Mouse (Mus musculus): ENCODE results near the gene Etnk2. TPM values are rescaled to one million over a fixed set of nuclear protein-coding genes. Genes with fewer than 3 reads are reported as not detected.

The Etnk2 gene
- polyA plus RNA-seq, 1 experiment: 0.93 TPM

DNA sequence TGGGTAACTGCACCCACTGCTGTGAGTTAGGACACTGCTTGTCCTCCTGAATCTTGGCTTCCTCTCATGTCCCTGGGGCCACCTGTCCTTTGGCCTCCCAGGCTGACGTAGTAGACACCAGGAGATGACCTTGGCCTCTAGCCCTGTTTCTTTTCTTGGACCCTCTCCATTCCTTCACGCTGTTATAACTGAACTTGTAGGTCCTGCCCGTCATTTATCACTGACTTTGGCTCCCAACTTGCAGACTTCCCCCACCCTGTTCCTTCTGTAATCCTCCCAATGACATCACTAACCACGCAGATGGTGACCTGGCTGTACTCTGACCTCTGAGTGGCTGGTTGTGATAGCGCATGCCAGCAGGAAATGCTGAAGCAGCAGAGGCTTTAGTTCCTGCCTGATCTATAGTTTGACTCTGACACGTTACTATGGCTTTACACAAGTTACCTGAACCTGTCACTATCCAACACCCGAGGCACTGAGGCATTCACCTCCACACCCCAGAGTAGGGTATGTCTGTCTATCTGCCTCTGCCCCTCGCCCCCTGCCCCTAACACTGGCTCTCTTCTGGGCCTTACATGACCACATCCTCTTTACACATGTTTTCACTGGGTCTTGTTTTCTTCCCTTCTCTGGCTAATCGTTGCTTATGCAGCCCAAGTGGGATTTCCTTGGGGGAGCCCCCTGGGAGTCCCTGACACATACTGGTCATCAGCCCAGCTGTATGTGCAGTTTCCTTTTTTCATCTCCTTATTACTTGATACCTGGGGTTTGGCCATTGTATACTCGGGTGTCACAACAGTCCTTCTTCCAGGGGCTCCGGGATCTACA, 15.5 kb upstream of the Etnk2 start:
- no peak overlapping the region for H3K4me3 ChIP-seq (replicated peaks; ENCODE audit: extremely low read depth, low read depth, low read length)
- DNase-seq: no peak
- 44% methylated on average over 11 of the region's 11 CpGs for WGBS
- no peaks in the 10 kb centered on the region for H3K4me1 ChIP-seq (ENCODE audit: control insufficient read depth, insufficient read depth, low read length)
- TF ChIP-seq POLR2A (IDR thresholded peaks at IDR 0.05; ENCODE audit: borderline replicate concordance, extremely low read depth, low read depth, low read length): no peak
- no peak for TF ChIP-seq CTCF (IDR thresholded peaks at IDR 0.05; ENCODE audit: insufficient read depth, low read length)

- DNase-seq: no peak
- TF ChIP-seq POLR2A (IDR thresholded peaks at IDR 0.05; ENCODE audit: borderline replicate concordance, extremely low read depth, low read depth, low read length) (no peak), CTCF (IDR thresholded peaks at IDR 0.05; ENCODE audit: insufficient read depth, low read length) (no peak)
- Histone ChIP-seq H3K4me3 (replicated peaks; ENCODE audit: extremely low read depth, low read depth, low read length) (no peak within 1 kb of the TSS), H3K4me1 (ENCODE audit: control insufficient read depth, insufficient read depth, low read length) (no peaks in the 10 kb centered on the region)
- WGBS: 95% methylated on average over 1 of the region's 1 CpGs
Measured at GRCm38 (mm10) chr1:133350210-133350609, 13.2 kb upstream of the Etnk2 start, which contains the start of gene Ren1. Gene Ren1, plus strand, starts transcription at chr1:133350510.

DNA sequence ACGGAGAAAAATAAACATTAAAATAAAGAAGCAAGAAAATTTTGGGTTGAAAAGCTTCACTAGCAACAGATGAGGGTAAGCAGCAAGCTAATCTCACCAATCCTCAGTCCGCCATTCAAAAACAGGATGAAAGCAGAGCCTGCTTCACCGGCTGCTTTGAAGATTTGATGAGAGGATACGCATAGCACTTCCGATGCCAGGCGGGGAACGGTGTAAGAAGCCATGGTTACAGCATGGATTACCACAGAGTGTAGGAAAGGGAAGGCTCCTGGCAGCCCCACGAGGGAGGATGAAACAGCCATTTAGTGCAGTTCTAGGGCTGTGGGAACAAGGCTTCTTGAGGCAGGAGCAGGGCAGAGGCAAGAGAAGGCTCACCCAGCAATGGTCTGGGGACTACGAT, 11.6 kb upstream of the Etnk2 start:
- H3K4me1 ChIP-seq (ENCODE audit: control insufficient read depth, insufficient read depth, low read length): no peaks in the 10 kb centered on the region
- TF ChIP-seq CTCF (IDR thresholded peaks at IDR 0.05; ENCODE audit: insufficient read depth, low read length): no peak
- no peak for TF ChIP-seq POLR2A (IDR thresholded peaks at IDR 0.05; ENCODE audit: borderline replicate concordance, extremely low read depth, low read depth, low read length)
- no peak for DNase-seq
- WGBS: 42% methylated on average over 9 of the region's 9 CpGs
- H3K4me3 ChIP-seq (replicated peaks; ENCODE audit: extremely low read depth, low read depth, low read length): no peak overlapping the region

DNA sequence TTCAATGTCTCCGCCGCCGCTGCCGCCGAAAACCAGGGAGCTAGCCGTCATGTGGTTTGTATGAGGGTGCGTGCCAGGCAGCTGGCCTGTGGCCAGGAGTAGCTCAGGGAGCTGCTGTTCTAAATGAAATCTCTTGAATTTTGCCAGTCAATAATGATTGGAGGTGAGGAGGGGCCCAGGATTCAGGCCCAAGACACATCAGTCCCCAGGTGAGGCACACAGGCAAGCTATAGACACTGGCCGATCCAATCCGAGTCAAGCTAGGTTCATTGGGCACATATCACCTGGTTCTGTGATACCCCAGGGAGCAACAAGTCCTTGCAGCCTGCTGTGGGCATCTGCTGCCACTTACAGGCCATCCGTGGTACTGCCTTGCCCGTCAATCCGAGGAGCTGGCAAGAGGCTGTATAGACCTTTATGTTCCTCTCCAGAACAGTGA, 10.0 kb upstream of the Etnk2 start:
- H3K4me3 ChIP-seq (replicated peaks; ENCODE audit: extremely low read depth, low read depth, low read length): no peak overlapping the region
- 37% methylated on average over 12 of the region's 12 CpGs for WGBS
- peak; percentile 99 for TF ChIP-seq CTCF (IDR thresholded peaks at IDR 0.05; ENCODE audit: insufficient read depth, low read length)
- no peak for TF ChIP-seq POLR2A (IDR thresholded peaks at IDR 0.05; ENCODE audit: borderline replicate concordance, extremely low read depth, low read depth, low read length)
- H3K4me1 ChIP-seq (ENCODE audit: control insufficient read depth, insufficient read depth, low read length): no peaks in the 10 kb centered on the region
- DNase-seq: peak; percentile 81

DNA sequence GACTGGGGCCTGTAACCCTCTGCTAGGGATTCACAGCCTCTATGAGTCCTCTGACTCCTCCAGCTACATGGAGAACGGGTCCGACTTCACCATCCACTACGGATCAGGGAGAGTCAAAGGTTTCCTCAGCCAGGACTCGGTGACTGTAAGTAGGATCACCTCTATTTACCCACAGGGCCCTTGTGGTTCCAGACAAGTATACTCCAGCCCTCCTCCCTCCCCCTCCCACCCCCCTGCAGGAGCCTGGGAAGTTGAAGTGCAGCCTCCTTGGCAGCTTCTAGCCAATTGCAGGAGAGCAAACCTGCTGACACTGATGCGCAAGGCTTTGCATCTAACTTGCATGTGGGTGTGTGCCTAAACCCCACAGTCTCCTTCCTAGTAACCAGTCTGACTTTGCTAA, 7.9 kb upstream of the Etnk2 start:
- WGBS: 49% methylated on average over 5 of the region's 5 CpGs
- no peak for TF ChIP-seq POLR2A (IDR thresholded peaks at IDR 0.05; ENCODE audit: borderline replicate concordance, extremely low read depth, low read depth, low read length)
- no peak for TF ChIP-seq CTCF (IDR thresholded peaks at IDR 0.05; ENCODE audit: insufficient read depth, low read length)
- DNase-seq: no peak
- Histone ChIP-seq H3K4me1 (ENCODE audit: control insufficient read depth, insufficient read depth, low read length) (no peaks in the 10 kb centered on the region), H3K4me3 (replicated peaks; ENCODE audit: extremely low read depth, low read depth, low read length) (no peak overlapping the region)

DNA sequence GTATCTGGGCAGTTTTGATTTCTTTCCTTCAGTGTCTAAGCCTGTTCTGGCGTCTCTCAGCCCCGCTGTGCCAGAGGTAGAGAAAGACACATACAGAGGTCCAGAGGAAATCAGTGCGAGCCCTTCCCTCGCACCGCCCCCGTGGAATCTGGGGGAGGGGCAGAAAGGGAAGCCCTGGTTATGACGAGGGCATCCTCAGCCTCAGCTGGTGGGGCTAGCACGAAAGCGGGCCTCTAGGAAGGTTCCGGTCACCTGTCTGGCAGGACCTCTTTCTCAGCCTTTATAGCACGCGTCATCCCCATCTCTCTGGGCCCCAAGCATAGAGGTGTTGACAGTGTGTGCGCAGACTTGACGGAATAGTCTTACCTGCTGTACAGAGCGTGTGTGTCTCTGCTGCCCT, 7.5 kb upstream of the Etnk2 start:
- 56% methylated on average over 15 of the region's 15 CpGs for WGBS
- H3K4me1 ChIP-seq (ENCODE audit: control insufficient read depth, insufficient read depth, low read length): no peaks in the 10 kb centered on the region
- TF ChIP-seq CTCF (IDR thresholded peaks at IDR 0.05; ENCODE audit: insufficient read depth, low read length): no peak
- no peak for TF ChIP-seq POLR2A (IDR thresholded peaks at IDR 0.05; ENCODE audit: borderline replicate concordance, extremely low read depth, low read depth, low read length)
- no peak overlapping the region for H3K4me3 ChIP-seq (replicated peaks; ENCODE audit: extremely low read depth, low read depth, low read length)
- DNase-seq: no peak

DNA sequence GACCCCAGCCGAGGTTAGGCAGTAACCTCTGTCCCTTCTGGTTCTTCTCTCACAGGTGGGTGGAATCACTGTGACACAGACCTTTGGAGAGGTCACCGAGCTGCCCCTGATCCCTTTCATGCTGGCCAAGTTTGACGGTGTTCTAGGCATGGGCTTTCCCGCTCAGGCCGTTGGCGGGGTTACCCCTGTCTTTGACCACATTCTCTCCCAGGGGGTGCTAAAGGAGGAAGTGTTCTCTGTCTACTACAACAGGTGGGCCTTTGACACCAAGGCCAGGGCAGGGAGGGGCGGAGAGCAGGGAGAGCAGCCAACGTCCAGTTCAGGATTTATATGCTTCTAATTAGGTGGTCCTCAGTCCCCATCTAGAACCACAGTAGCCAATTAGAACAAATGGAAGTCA, 7.0 kb upstream of the Etnk2 start:
- no peak overlapping the region for H3K4me3 ChIP-seq (replicated peaks; ENCODE audit: extremely low read depth, low read depth, low read length)
- H3K4me1 ChIP-seq (ENCODE audit: control insufficient read depth, insufficient read depth, low read length): no peaks in the 10 kb centered on the region
- TF ChIP-seq POLR2A (IDR thresholded peaks at IDR 0.05; ENCODE audit: borderline replicate concordance, extremely low read depth, low read depth, low read length) (no peak), CTCF (IDR thresholded peaks at IDR 0.05; ENCODE audit: insufficient read depth, low read length) (no peak)
- WGBS: 58% methylated on average over 8 of the region's 8 CpGs
- DNase-seq: no peak

GRCm38 (mm10) chr1:133361006-133361405, 2.4 kb upstream of the Etnk2 start:
- 87% methylated on average over 6 of the region's 6 CpGs for WGBS
- TF ChIP-seq POLR2A (IDR thresholded peaks at IDR 0.05; ENCODE audit: borderline replicate concordance, extremely low read depth, low read depth, low read length) (no peak), CTCF (IDR thresholded peaks at IDR 0.05; ENCODE audit: insufficient read depth, low read length) (no peak)

GRCm38 (mm10) chr1:133362103-133362502, 1.3 kb upstream of the Etnk2 start:
- TF ChIP-seq CTCF (IDR thresholded peaks at IDR 0.05; ENCODE audit: insufficient read depth, low read length) (no peak), POLR2A (IDR thresholded peaks at IDR 0.05; ENCODE audit: borderline replicate concordance, extremely low read depth, low read depth, low read length) (no peak)
- Histone ChIP-seq H3K4me1 (ENCODE audit: control insufficient read depth, insufficient read depth, low read length) (no peaks in the 10 kb centered on the region), H3K4me3 (replicated peaks; ENCODE audit: extremely low read depth, low read depth, low read length) (no peak overlapping the region)
- WGBS: 89% methylated on average over 5 of the region's 5 CpGs
- no peak for DNase-seq

More at GRCm38 (mm10) chr1:133361006-133361405, 2.4 kb upstream of the Etnk2 start:
- no peaks in the 10 kb centered on the region for H3K4me1 ChIP-seq (ENCODE audit: control insufficient read depth, insufficient read depth, low read length)
- no peak overlapping the region for H3K4me3 ChIP-seq (replicated peaks; ENCODE audit: extremely low read depth, low read depth, low read length)
- DNase-seq: no peak

All from lung, adult 2 months (tissue).